Mouse (Mus musculus) olfactory bulb, adult 2 months (tissue): Measurements from ENCODE around the gene Rac1.

Experiments used
- CTCF ChIP-seq: fragments of 200-500 bp; IDR thresholded peaks from 2 replicates; pipeline ENCODE4 v1.5.1; 2012; ENCODE audit warnings: low read depth, mild to moderate bottlenecking, low read length, moderate library complexity; ENCODE audit not compliant: insufficient read depth
- POLR2A ChIP-seq: fragments of 200-500 bp; IDR thresholded peaks from 2 replicates; pipeline ENCODE4 v1.6.1; 2012; ENCODE audit warnings: mild to moderate bottlenecking, low read depth, low read length, moderate library complexity; ENCODE audit not compliant: insufficient read depth

DNA sequence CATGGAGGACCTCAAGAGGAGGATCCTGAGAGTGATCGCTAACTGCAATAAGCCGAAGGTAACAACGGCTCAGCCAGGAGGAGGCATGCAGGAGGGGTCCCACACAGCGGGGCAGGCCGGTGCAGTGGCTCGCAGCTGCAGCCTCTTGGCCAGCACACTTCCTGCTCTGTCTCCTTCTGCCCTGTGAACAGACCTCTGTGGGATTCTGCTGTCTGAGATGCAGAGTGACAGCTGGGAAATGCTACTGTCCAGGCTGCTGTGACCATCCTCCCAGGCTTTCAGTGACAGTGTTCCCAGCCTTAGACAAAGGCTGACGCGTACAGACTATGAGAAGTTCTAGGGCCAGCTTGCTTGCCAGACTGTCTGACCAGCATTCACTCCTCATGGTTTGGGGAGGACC is 26.7 kb downstream of the Rac1 start:
- TF ChIP-seq CTCF (no peak), POLR2A (no peak)
